Mouse (Mus musculus) lung, adult 2 months (tissue): ENCODE measurements around the gene Zfp850.

Experiments used
- CTCF ChIP-seq: fragments of 200-500 bp; IDR thresholded peaks from 2 replicates; pipeline ENCODE4 v1.5.1; 2011; ENCODE audit warnings: mild to moderate bottlenecking, low read length, control low read depth; ENCODE audit not compliant: insufficient read depth
- POLR2A ChIP-seq: fragments of 200-500 bp; IDR thresholded peaks from 2 replicates; pipeline ENCODE4 v1.6.1; 2011; ENCODE audit warnings: low read depth, mild to moderate bottlenecking, control low read depth, low read length, borderline replicate concordance; ENCODE audit errors: extremely low read depth

- TF ChIP-seq POLR2A (peak; percentile 44; the same call in 1 of the 2 replicates), CTCF (no peak)
These were observed 35.0 kb downstream of the Zfp850 start, which contains the start of gene Zfp780b for GRCm38 (mm10) chr7:27978683-27979528.
